Mouse (Mus musculus) forebrain, embryonic 10.5 days (tissue): ENCODE results near the gene Ncdn. TPM values are rescaled to one million over a fixed set of nuclear protein-coding genes. Genes with fewer than 3 reads are reported as not detected.

Experiments
- DNase-seq: peaks from one replicate; pipeline ENCODE4 v3.0.0-alpha.2; 2017; ENCODE audit warnings: low spot score; ENCODE audit errors: extremely low spot score
- H3K27ac ChIP-seq: fragments of 300-500 bp; sonication (generic); 2 replicates; pipeline ENCODE4 v1.5.1; 2016; ENCODE audit warnings: mild to moderate bottlenecking
- H3K27me3 ChIP-seq: fragments of 300-500 bp; sonication (generic); 2 replicates; pipeline ENCODE4 v1.6.1; 2016; ENCODE audit warnings: mild to moderate bottlenecking; ENCODE audit not compliant: poor library complexity, severe bottlenecking
- H3K36me3 ChIP-seq: fragments of 300-500 bp; sonication (generic); replicated peaks from 2 replicates; pipeline ENCODE4 v1.6.1; 2016; ENCODE audit warnings: mild to moderate bottlenecking, moderate library complexity
- H3K4me1 ChIP-seq: fragments of 300-500 bp; sonication (generic); 2 replicates; pipeline ENCODE4 v1.6.1; 2016
- H3K4me3 ChIP-seq: fragments of 300-500 bp; sonication (generic); 2 replicates; pipeline ENCODE4 v1.5.1; 2016; ENCODE audit warnings: mild to moderate bottlenecking, moderate library complexity
- H3K9me3 ChIP-seq: fragments of 300-500 bp; sonication (generic); 2 replicates; pipeline ENCODE4 v1.6.1; 2016; ENCODE audit warnings: mild to moderate bottlenecking, moderate library complexity
- WGBS: fragments of 180-500 bp; shearing (Covaris S2); methylation state at CpG from one replicate; pipeline ENCODE4 v1.1.7; 2016; 5-methylcytosine and 5-hydroxymethylcytosine counted together
- polyA plus RNA-seq: library from polyadenylated mRNA; unstranded; fragments of >200 nt; fragmentation: Nextera tagmentation; extraction: Ambion mirVana; gene quantifications from 2 replicates; pipeline ENCODE4 v1.2.1, GENCODE M21; 2016

Ncdn gene
- polyA plus RNA-seq, 1 experiment from 2014 or later: 36.9 TPM

GRCm38 (mm10) chr4:126735382-126736000 lies 17.7 kb downstream of the Ncdn start:
- H3K4me1 ChIP-seq: peaks cover 47% of the 10 kb centered on the region
- peaks cover 100% of the 10 kb centered on the region for H3K27me3 ChIP-seq
- 2% methylated on average over 61 of the region's 62 CpGs for WGBS
- no peak overlapping the region for H3K27ac ChIP-seq
- H3K4me3 ChIP-seq: peak overlapping the region; percentile 35
- H3K9me3 ChIP-seq: no peaks in the 10 kb centered on the region
- H3K36me3 ChIP-seq: no peaks in the 10 kb centered on the region
- peak; percentile 41 for DNase-seq

DNA sequence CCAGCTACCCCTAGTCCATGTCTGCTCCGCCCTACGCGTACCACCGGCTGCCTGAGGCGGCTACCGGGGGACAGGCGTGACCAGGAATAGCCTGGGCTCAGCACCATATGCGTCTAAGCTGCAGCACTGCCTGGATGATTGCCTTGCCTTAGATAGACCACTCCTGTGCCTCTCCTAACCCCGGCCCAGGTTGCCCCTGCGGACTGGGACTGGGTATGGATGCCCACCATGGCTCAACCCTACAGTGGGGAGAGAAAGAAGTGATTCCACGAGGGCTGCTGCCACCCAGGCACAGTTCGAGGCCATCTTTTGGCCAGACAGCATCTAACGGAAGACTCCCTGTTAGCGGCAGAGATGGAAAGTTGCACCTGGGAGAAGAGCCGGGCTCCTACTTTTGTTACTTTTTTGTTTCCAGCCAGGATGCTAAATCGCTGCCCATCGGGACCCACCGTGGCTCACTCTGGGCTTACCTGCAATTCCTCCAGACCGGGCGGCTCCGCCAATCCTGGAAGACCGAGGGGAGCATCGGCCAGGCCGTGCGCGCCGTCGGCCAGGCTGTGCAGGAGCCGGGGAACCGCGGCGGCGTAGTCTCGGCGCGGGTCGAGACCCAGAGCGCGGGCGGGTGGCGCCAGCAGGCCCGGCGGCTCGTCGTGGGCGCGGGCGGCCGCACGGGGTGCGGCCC lies 18.4 kb downstream of the Ncdn start:
- H3K27ac ChIP-seq: no peak overlapping the region
- DNase-seq: peak; percentile 44
- WGBS: 2% methylated on average over 51 of the region's 51 CpGs
- peaks cover 100% of the 10 kb centered on the region for H3K27me3 ChIP-seq
- no peaks in the 10 kb centered on the region for H3K36me3 ChIP-seq
- peak overlapping the region; percentile 35 for H3K4me3 ChIP-seq
- no peaks in the 10 kb centered on the region for H3K9me3 ChIP-seq
- H3K4me1 ChIP-seq: peaks cover 41% of the 10 kb centered on the region

GRCm38 (mm10) chr4:126734001-126734603 lies 19.1 kb downstream of the Ncdn start:
- WGBS: 4% methylated on average over 16 of the region's 16 CpGs
- no peaks in the 10 kb centered on the region for H3K36me3 ChIP-seq
- no peak overlapping the region for H3K27ac ChIP-seq
- peaks cover 100% of the 10 kb centered on the region for H3K27me3 ChIP-seq
- peaks cover 35% of the 10 kb centered on the region for H3K4me1 ChIP-seq
- no peaks in the 10 kb centered on the region for H3K9me3 ChIP-seq
- peak overlapping the region; percentile 5 for H3K4me3 ChIP-seq
- DNase-seq: no peak

GRCm38 (mm10) chr4:126732531-126733380 lies 20.5 kb downstream of the Ncdn start:
- Histone ChIP-seq H3K9me3 (no peaks in the 10 kb centered on the region), H3K36me3 (no peaks in the 10 kb centered on the region), H3K27ac (no peak overlapping the region), H3K4me1 (peaks cover 35% of the 10 kb centered on the region), H3K4me3 (peak overlapping the region; percentile 24), H3K27me3 (peaks cover 91% of the 10 kb centered on the region)
- 4% methylated on average over 26 of the region's 26 CpGs for WGBS
- no peak for DNase-seq

- H3K36me3 ChIP-seq: no peaks in the 10 kb centered on the region
- H3K4me3 ChIP-seq: peak overlapping the region; percentile 24
- H3K9me3 ChIP-seq: no peaks in the 10 kb centered on the region
- no peak for DNase-seq
- WGBS: 1% methylated on average over 18 of the region's 18 CpGs
- H3K4me1 ChIP-seq: peaks cover 35% of the 10 kb centered on the region
- H3K27me3 ChIP-seq: peaks cover 84% of the 10 kb centered on the region
- no peak overlapping the region for H3K27ac ChIP-seq
Measured at GRCm38 (mm10) chr4:126732111-126732510, 21.1 kb downstream of the Ncdn start.

DNA sequence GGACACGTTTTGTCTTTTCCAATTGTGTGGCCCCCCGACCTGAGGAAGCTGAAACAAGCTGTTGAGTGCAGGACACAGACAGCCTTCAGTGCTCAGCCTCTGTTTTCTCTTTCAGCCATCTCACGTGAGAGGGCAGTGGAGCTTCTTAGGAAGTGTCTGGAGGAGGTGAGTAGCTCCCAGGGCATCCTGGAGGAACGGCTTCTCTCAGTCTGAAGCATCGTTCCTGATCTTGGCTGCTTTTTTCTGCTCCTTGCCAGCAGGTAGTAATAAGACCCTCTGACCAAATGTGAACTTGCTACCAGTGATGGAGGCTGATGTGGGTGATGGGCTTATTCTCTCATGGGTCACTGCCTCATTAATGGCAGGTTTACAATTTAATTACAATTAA lies 45.8 kb downstream of the Ncdn start:
- WGBS: 71% methylated on average over 5 of the region's 5 CpGs
- no peaks in the 10 kb centered on the region for H3K27me3 ChIP-seq
- peak overlapping the region; percentile 4; the same call in 1 of the 2 replicates for H3K27ac ChIP-seq
- H3K9me3 ChIP-seq: no peaks in the 10 kb centered on the region
- no peak for DNase-seq
- no peak overlapping the region for H3K4me3 ChIP-seq
- H3K4me1 ChIP-seq: peaks cover 18% of the 10 kb centered on the region
- peaks cover 89% of the 10 kb centered on the region for H3K36me3 ChIP-seq

GRCm38 (mm10) chr4:126706630-126707438 lies 46.4 kb downstream of the Ncdn start:
- Histone ChIP-seq H3K4me1 (peaks cover 18% of the 10 kb centered on the region), H3K9me3 (no peaks in the 10 kb centered on the region), H3K27ac (peak overlapping the region; percentile 4; the same call in 1 of the 2 replicates), H3K4me3 (no peak overlapping the region), H3K27me3 (no peaks in the 10 kb centered on the region), H3K36me3 (peaks cover 89% of the 10 kb centered on the region)
- 62% methylated on average over 12 of the region's 12 CpGs for WGBS
- peak; percentile 35 for DNase-seq

DNA sequence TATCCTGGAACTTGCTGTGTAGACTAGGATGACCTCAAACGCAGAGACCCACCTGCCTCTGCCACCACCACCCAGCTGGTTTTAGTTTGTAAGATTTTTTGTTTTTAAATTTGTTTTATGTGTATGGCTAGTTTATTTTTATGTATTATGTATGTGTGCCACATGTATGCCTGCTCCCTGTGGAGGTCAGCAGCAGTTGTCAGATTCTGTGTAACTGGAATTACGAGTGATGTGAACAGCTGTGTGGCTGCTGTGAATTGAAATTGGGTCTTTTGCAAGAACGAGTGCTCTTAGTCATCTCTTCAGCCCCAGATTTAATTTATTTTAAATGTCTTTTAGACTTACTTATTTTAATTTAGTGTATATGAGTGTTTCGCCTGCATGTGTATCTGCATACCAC lies 56.3 kb downstream of the Ncdn start:
- Histone ChIP-seq H3K4me3 (no peak overlapping the region), H3K27ac (no peak overlapping the region), H3K9me3 (no peaks in the 10 kb centered on the region), H3K36me3 (peaks cover 66% of the 10 kb centered on the region), H3K4me1 (no peaks in the 10 kb centered on the region), H3K27me3 (no peaks in the 10 kb centered on the region)
- WGBS: 94% methylated on average over 4 of the region's 4 CpGs
- DNase-seq: no peak

Other genes with a start within 250 kb of the Ncdn start
- gene Ago4, start 220.0 kb downstream of the Ncdn start, polyA plus RNA-seq: 0.97 and 0.99 TPM in 2 replicates
- gene Clspn, start 196.5 kb downstream of the Ncdn start, polyA plus RNA-seq: 64.3 and 65.9 TPM in 2 replicates
- 0.94 and 1.3 TPM in 2 replicates for gene 5730409E04Rik, start 143.6 kb downstream of the Ncdn start, polyA plus RNA-seq
- 588 and 605 TPM in 2 replicates for gene Psmb2, start 75.8 kb downstream of the Ncdn start, polyA plus RNA-seq
- gene Tfap2e, start 17.2 kb downstream of the Ncdn start, polyA plus RNA-seq: 0.06 TPM in 1 of 2 replicates, not detected in the other
- 20.9 and 23.7 TPM in 2 replicates for gene AU040320, start 106 bp upstream of the Ncdn start, polyA plus RNA-seq
- gene Zmym4, start 214.7 kb upstream of the Ncdn start, polyA plus RNA-seq: 26.2 and 29.9 TPM in 2 replicates